In genomic region chr7:49476666-49477065, GRCm38 (mm10) we compare ENCODE assay signal across 7 mouse cellular contexts.
DNase-seq lines count a peak whose midpoint lies in the region; ATAC-seq and TF ChIP-seq lines count a peak whose summit lies in the region.

No protein-coding gene starts in this region.

- no peak overlapping the region for H3K9ac ChIP-seq in ES-E14 (ENCODE audit: insufficient read depth, low read depth, low read length, poor library complexity, severe bottlenecking)

- intact Hi-C loops in left cerebral cortex, postnatal 36 days (cut with DNase I) = no loop called here

- ATAC-seq in megakaryocyte-erythroid progenitor cell, adult 5-6 weeks (replicated peaks; ENCODE audit: low FRiP score, low TSS enrichment, poor library complexity, severe bottlenecking) = peak; percentile 47; the same call in 1 of the 2 replicates

- in situ Hi-C loops in ES-E14 (cut with MboI; ENCODE audit: low sequenced_read_pairs in 2 of 2, unreplicated experiment in 2 of 2) = no loop called here

- H3K4me1 ChIP-seq in ES-E14 (ENCODE audit: control insufficient read depth in 2 of 2, insufficient read depth in 2 of 2, low read length in 2 of 2, poor library complexity in 1 of 2) = no peaks in the 10 kb centered on the region

- no peaks in the 10 kb centered on the region for H3K9me3 ChIP-seq in ES-E14 (ENCODE audit: control insufficient read depth, insufficient read depth, low read depth, low read length)

- H3K27ac ChIP-seq in ES-E14 (ENCODE audit: insufficient read depth, low read depth, low read length, poor library complexity, severe bottlenecking) = no peak overlapping the region

- H3K36me3 ChIP-seq in ES-E14 (ENCODE audit: control insufficient read depth, insufficient read depth, low read length, poor library complexity, severe bottlenecking) = no peaks in the 10 kb centered on the region

- peak; percentile 60 to 65 for DNase-seq in left cerebral cortex, adult 18-20 months (ENCODE audit: low spot score in 2 of 2)
- no peak for DNase-seq in left cerebral cortex, postnatal 36 days (ENCODE audit: low spot score in 2 of 2)
- DNase-seq in ES-E14 (ENCODE audit: low read depth, low spot score) = peak; percentile 60
- peak; percentile 69 for DNase-seq in embryo, embryonic 11 days
- DNase-seq in kidney, postnatal 36 days = peak; percentile 51 to 82
- no peak for DNase-seq in frontal cortex, postnatal 14 days (ENCODE audit: low spot score in 2 of 2)

- no peak overlapping the region for H3K4me3 ChIP-seq in ES-E14 (ENCODE audit: insufficient read depth in 1 of 2, low read depth in 1 of 2, low read length in 2 of 2, poor library complexity in 1 of 2, severe bottlenecking in 1 of 2)

TF ChIP-seq in ES-E14, 5 proteins besides CTCF, POLR2A, EP300 and RAD21:
- no peak for TF ChIP-seq ZNF384 (IDR thresholded peaks at IDR 0.05; ENCODE audit: low read depth, low read length)
- TF ChIP-seq MAFK (IDR thresholded peaks at IDR 0.05; ENCODE audit: insufficient read depth, low read depth, low read length) = no peak
- no peak for TF ChIP-seq ZC3H11A (IDR thresholded peaks at IDR 0.05; ENCODE audit: borderline replicate concordance, low read depth, low read length)

Comparison
In these comparisons a context has a peak if more than half of its experiments do, and no peak if none do; other contexts are left out.
1. DNase-seq: peak in left cerebral cortex, adult 18-20 months (2 of 2), ES-E14 (single experiment), embryo, embryonic 11 days (single experiment) and kidney, postnatal 36 days (2 of 2); none in left cerebral cortex, postnatal 36 days (0 of 2) and frontal cortex, postnatal 14 days (0 of 2).